Mouse (Mus musculus): ENCODE data around the gene Ankrd44. TPM values are rescaled to one million over a fixed set of nuclear protein-coding genes. Genes with fewer than 3 reads are reported as not detected.

Gene Ankrd44
- total RNA-seq, 2 experiments from 2014 or later, result 19.9 to 23.5 TPM

- TF ChIP-seq CTCF (IDR thresholded peaks at IDR 0.05), result no peak
- H3K27ac ChIP-seq, result no peak overlapping the region
- H3K4me3 ChIP-seq, result no peak overlapping the region
- no peak for DNase-seq (ENCODE audit: extremely low spot score in 1 of 2, low spot score in 2 of 2)
- intact Hi-C loops (cut with DNase I), result no loop called here
Observed at GRCm38 (mm10) chr1:54600275-54600674, 325.9 kb downstream of the Ankrd44 start.

GRCm38 (mm10) chr1:54597594-54598217, 328.5 kb downstream of the Ankrd44 start:
- no peak for TF ChIP-seq CTCF (IDR thresholded peaks at IDR 0.05)
- intact Hi-C loops (cut with DNase I), result loop anchor here (5.0 kb wide), 1 partner anchor 40 kb away; the partner anchor contains the start of gene Pgap1
- Histone ChIP-seq H3K4me3 (no peak overlapping the region), H3K27ac (no peak overlapping the region)
- DNase-seq (ENCODE audit: extremely low spot score in 1 of 2, low spot score in 2 of 2), result no peak

GRCm38 (mm10) chr1:54596151-54596550, 330.0 kb downstream of the Ankrd44 start:
- intact Hi-C loops (cut with DNase I), result loop anchor here (5.0 kb wide), 1 partner anchor 39 kb away; the partner anchor contains the start of gene Pgap1
- TF ChIP-seq CTCF (IDR thresholded peaks at IDR 0.05), result no peak
- no peak overlapping the region for H3K27ac ChIP-seq
- DNase-seq (ENCODE audit: extremely low spot score in 1 of 2, low spot score in 2 of 2), result no peak
- H3K4me3 ChIP-seq, result no peak overlapping the region

Small RNAs within 50 kb of the gene (microRNA-seq; reads per million reads assigned to microRNA genes)
- 0 reads per million in 2 experiments for gene Gm24053

Other genes starting within 250 kb of the Ankrd44 start
- gene Sf3b1, start 101.1 kb upstream of the Ankrd44 start, total RNA-seq (2021), result 100 to 1,000 TPM; 159 to 164 TPM
- 10 to 100 TPM; 32.9 to 33.8 TPM for gene Coq10b, start 126.4 kb upstream of the Ankrd44 start, total RNA-seq (2021)
- gene Hspe1, start 161.7 kb upstream of the Ankrd44 start, total RNA-seq (2021), result 10 to 100 TPM; 81.1 to 84.2 TPM
- 100 to 1,000 TPM; 151 to 170 TPM for gene Hspd1, start 161.9 kb upstream of the Ankrd44 start, total RNA-seq (2021)
- gene Mob4, start 204.8 kb upstream of the Ankrd44 start, total RNA-seq (2021), result 10 to 100 TPM; 50.2 to 50.3 TPM